Mouse (Mus musculus) brain, adult 2 months (tissue): Measurements from ENCODE around the gene Bloc1s6.

ENCODE experiments used
- DNase-seq: peaks from one replicate; pipeline ENCODE4 v3.0.0; 2011; ENCODE audit warnings: low read depth, low spot score

Gene Bloc1s6

GRCm38 (mm10) chr2:122737894-122738830 is at the start of gene Bloc1s6:
TSS of gene Bloc1s6 (plus strand) at chr2:122738503.
- DNase-seq = peak; percentile 99

GRCm38 (mm10) chr2:122697526-122697925 is 40.8 kb upstream of the Bloc1s6 start:
- no peak for DNase-seq

- DNase-seq = peak; percentile 48
These were observed 37.3 kb upstream of the Bloc1s6 start for GRCm38 (mm10) chr2:122701012-122701411.

GRCm38 (mm10) chr2:122701871-122702180 is 36.5 kb upstream of the Bloc1s6 start:
- DNase-seq = peak; percentile 49

GRCm38 (mm10) chr2:122702181-122703036 is 35.9 kb upstream of the Bloc1s6 start, which contains the start of gene Slc30a4:
TSS of gene Slc30a4 (minus strand) at chr2:122702663.
- peak; percentile 89 for DNase-seq

- no peak for DNase-seq
These were observed 33.7 kb upstream of the Bloc1s6 start for GRCm38 (mm10) chr2:122704572-122704971.

GRCm38 (mm10) chr2:122708080-122708479 is 30.2 kb upstream of the Bloc1s6 start:
- no peak for DNase-seq

- DNase-seq = no peak
These were observed 29.1 kb upstream of the Bloc1s6 start for GRCm38 (mm10) chr2:122709156-122709555.

GRCm38 (mm10) chr2:122711911-122712310 is 26.4 kb upstream of the Bloc1s6 start:
- no peak for DNase-seq

- no peak for DNase-seq
These were observed 25.5 kb upstream of the Bloc1s6 start for GRCm38 (mm10) chr2:122712848-122713247.

- peak; percentile 56 for DNase-seq
These were observed 23.1 kb upstream of the Bloc1s6 start for GRCm38 (mm10) chr2:122715148-122715692.

GRCm38 (mm10) chr2:122716301-122716842 is 21.9 kb upstream of the Bloc1s6 start:
- no peak for DNase-seq

GRCm38 (mm10) chr2:122719232-122719631 is 19.1 kb upstream of the Bloc1s6 start:
- no peak for DNase-seq

- peak; percentile 70 for DNase-seq
These were observed 17.7 kb upstream of the Bloc1s6 start for GRCm38 (mm10) chr2:122720564-122720963.

GRCm38 (mm10) chr2:122725604-122726003 is 12.7 kb upstream of the Bloc1s6 start:
- DNase-seq = no peak

GRCm38 (mm10) chr2:122731456-122731855 is 6.8 kb upstream of the Bloc1s6 start:
- no peak for DNase-seq

GRCm38 (mm10) chr2:122739023-122739422 is 720 bp downstream of the Bloc1s6 start:
- DNase-seq = peak; percentile 53

GRCm38 (mm10) chr2:122746461-122746860 is 8.2 kb downstream of the Bloc1s6 start:
- no peak for DNase-seq

- peak; percentile 84 for DNase-seq
These were observed 15.5 kb downstream of the Bloc1s6 start for GRCm38 (mm10) chr2:122753739-122754343.

GRCm38 (mm10) chr2:122759791-122760190 is 21.5 kb downstream of the Bloc1s6 start:
- DNase-seq = peak; percentile 94

- DNase-seq = no peak
These were observed 24.7 kb downstream of the Bloc1s6 start for GRCm38 (mm10) chr2:122762991-122763390.
